In the genomic region with DNA sequence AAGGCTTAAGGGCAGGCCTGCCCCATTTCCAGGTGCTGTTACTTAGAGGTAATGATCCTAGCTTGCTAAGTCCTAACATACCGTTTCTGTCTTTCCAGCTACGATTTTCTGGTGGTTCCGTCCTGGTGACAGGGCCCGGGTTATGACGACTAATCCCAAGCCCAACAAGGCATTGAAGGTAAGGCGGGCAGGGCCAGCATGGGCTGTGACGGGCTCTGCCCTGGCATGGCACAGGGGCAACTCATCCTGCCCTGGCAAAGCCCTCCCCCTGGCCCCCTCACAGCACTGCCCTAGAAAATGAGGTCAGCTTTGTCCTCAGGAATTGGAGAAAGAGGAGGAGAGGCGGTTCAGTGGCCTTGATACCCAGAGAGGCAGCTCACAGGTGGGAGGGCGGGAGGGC, we compare ENCODE assay signal across 18 mouse cellular contexts. TPM values are rescaled to one million over a fixed set of nuclear protein-coding genes. Genes with fewer than 3 reads are reported as not detected.
DNase-seq lines count a peak whose midpoint lies in the region; ATAC-seq and TF ChIP-seq lines count a peak whose summit lies in the region.
"Had no signal": no experiment of that assay in that cellular context is flagged by ENCODE, and none has a peak within 500 bp of the region (broad histone marks: within the 10 kb centered on the region; RNA-seq: fewer than 3 reads in every experiment).

No protein-coding gene starts in this region.

- no peak for DNase-seq in forebrain, embryonic 10.5 days (ENCODE audit: extremely low spot score, low spot score)
- DNase-seq in forebrain, embryonic 11.5 days (ENCODE audit: low spot score), result no peak
- DNase-seq in hindbrain, embryonic 10.5 days (ENCODE audit: low spot score), result no peak
- no peak for DNase-seq in hindbrain, embryonic 11.5 days (ENCODE audit: low spot score)
- no peak for DNase-seq in hindbrain, embryonic 14.5 days (ENCODE audit: low spot score)
- DNase-seq in midbrain, postnatal 0 days (ENCODE audit: low spot score), result no peak
- DNase-seq in cerebellum, adult 11 months, result no peak
- DNase-seq: adrenal gland, adult 8-10 months; cerebellum, postnatal 25 days; kidney, adult 2 months; lung, postnatal 36 days; spleen, adult 18-20 months; thymus, postnatal 4 days had no signal

- H3K36me3 ChIP-seq in forebrain, embryonic 10.5 days (replicated peaks), result peaks cover 28% of the 10 kb centered on the region
- no peaks in the 10 kb centered on the region for H3K36me3 ChIP-seq in forebrain, embryonic 11.5 days (ENCODE audit: control insufficient read depth, insufficient read depth, low read length)
- peaks cover 28% of the 10 kb centered on the region for H3K36me3 ChIP-seq in hindbrain, embryonic 10.5 days
- H3K36me3 ChIP-seq in hindbrain, embryonic 11.5 days (ENCODE audit: control insufficient read depth, insufficient read depth, low read length), result 0 out of 2 replicates have a peak, but pooled peaks cover 3% of the 10 kb centered on the region
- peaks cover 30% of the 10 kb centered on the region for H3K36me3 ChIP-seq in hindbrain, embryonic 14.5 days (replicated peaks; ENCODE audit: control insufficient read depth, insufficient read depth)
- peaks cover 12% of the 10 kb centered on the region for H3K36me3 ChIP-seq in midbrain, postnatal 0 days (ENCODE audit: insufficient read depth, low read length)
- H3K36me3 ChIP-seq in intestine, embryonic 16.5 days (ENCODE audit: control insufficient read depth, insufficient read depth, low read length), result peaks cover 12% of the 10 kb centered on the region; the same call in 1 of the 2 replicates

- no peak overlapping the region for H3K4me2 ChIP-seq in forebrain, embryonic 11.5 days (ENCODE audit: low read depth, low read length, severe bottlenecking)
- no peak overlapping the region for H3K4me2 ChIP-seq in hindbrain, embryonic 11.5 days (replicated peaks; ENCODE audit: low read depth, low read length)
- H3K4me2 ChIP-seq in hindbrain, embryonic 14.5 days (replicated peaks), result peak overlapping the region; percentile 72
- H3K4me2 ChIP-seq in midbrain, postnatal 0 days (ENCODE audit: low read depth, low read length, poor library complexity, severe bottlenecking), result peak overlapping the region; percentile 81
- no peak overlapping the region for H3K4me2 ChIP-seq in intestine, embryonic 16.5 days (ENCODE audit: low read depth, low read length)
- H3K4me2 ChIP-seq: embryonic facial prominence, embryonic 12.5 days; limb, embryonic 15.5 days had no signal

- no peaks in the 10 kb centered on the region for H3K27me3 ChIP-seq in forebrain, embryonic 10.5 days (ENCODE audit: poor library complexity, severe bottlenecking)
- no peaks in the 10 kb centered on the region for H3K27me3 ChIP-seq in forebrain, embryonic 11.5 days (ENCODE audit: control insufficient read depth, insufficient read depth, low read length)
- peaks cover 54% of the 10 kb centered on the region for H3K27me3 ChIP-seq in hindbrain, embryonic 10.5 days (ENCODE audit: insufficient read depth, poor library complexity, severe bottlenecking)
- H3K27me3 ChIP-seq in hindbrain, embryonic 11.5 days (ENCODE audit: control insufficient read depth, insufficient read depth, low read length), result no peaks in the 10 kb centered on the region
- no peaks in the 10 kb centered on the region for H3K27me3 ChIP-seq in hindbrain, embryonic 14.5 days (ENCODE audit: control insufficient read depth, insufficient read depth, low read length)
- H3K27me3 ChIP-seq in midbrain, postnatal 0 days (ENCODE audit: insufficient read depth, low read length), result no peaks in the 10 kb centered on the region
- no peaks in the 10 kb centered on the region for H3K27me3 ChIP-seq in intestine, embryonic 16.5 days (replicated peaks; ENCODE audit: control insufficient read depth, insufficient read depth, low read length)
- H3K27me3 ChIP-seq: embryonic facial prominence, embryonic 12.5 days; limb, embryonic 15.5 days had no signal

- H3K4me3 ChIP-seq in forebrain, embryonic 10.5 days, result no peak overlapping the region
- no peak overlapping the region for H3K4me3 ChIP-seq in forebrain, embryonic 11.5 days (ENCODE audit: low read depth, low read length)
- H3K4me3 ChIP-seq in hindbrain, embryonic 10.5 days, result no peak overlapping the region
- H3K4me3 ChIP-seq in hindbrain, embryonic 11.5 days (ENCODE audit: low read depth, low read length), result no peak overlapping the region
- H3K4me3 ChIP-seq in hindbrain, embryonic 14.5 days (replicated peaks; ENCODE audit: low read length), result no peak overlapping the region
- H3K4me3 ChIP-seq in midbrain, postnatal 0 days (ENCODE audit: low read depth, low read length), result no peak overlapping the region
- H3K4me3 ChIP-seq in intestine, embryonic 16.5 days (ENCODE audit: low read length), result no peak overlapping the region
- H3K4me3 ChIP-seq: embryonic facial prominence, embryonic 12.5 days; limb, embryonic 15.5 days had no signal

- TF ChIP-seq CTCF in midbrain, postnatal 0 days (IDR thresholded peaks at IDR 0.05), result no peak

- 94% methylated on average over 9 of the region's 9 CpGs for WGBS in forebrain, embryonic 10.5 days
- 92% methylated on average over 9 of the region's 9 CpGs for WGBS in forebrain, embryonic 11.5 days
- WGBS in hindbrain, embryonic 10.5 days, result 89% methylated on average over 9 of the region's 9 CpGs
- WGBS in hindbrain, embryonic 11.5 days, result 92% methylated on average over 9 of the region's 9 CpGs
- 93% methylated on average over 9 of the region's 9 CpGs for WGBS in hindbrain, embryonic 14.5 days
- WGBS in midbrain, postnatal 0 days, result 89% methylated on average over 9 of the region's 9 CpGs
- WGBS in intestine, embryonic 16.5 days, result 92% methylated on average over 9 of the region's 9 CpGs

- ATAC-seq in forebrain, embryonic 11.5 days (replicated peaks; ENCODE audit: low FRiP score), result no peak
- no peak for ATAC-seq in hindbrain, embryonic 11.5 days (ENCODE audit: low FRiP score)
- ATAC-seq in hindbrain, embryonic 14.5 days (ENCODE audit: low FRiP score), result no peak
- no peak for ATAC-seq in midbrain, postnatal 0 days (ENCODE audit: low FRiP score)
- ATAC-seq in intestine, embryonic 16.5 days, result no peak

- no peak overlapping the region for H3K9ac ChIP-seq in forebrain, embryonic 11.5 days (ENCODE audit: low read length)
- no peak overlapping the region for H3K9ac ChIP-seq in hindbrain, embryonic 11.5 days (ENCODE audit: low read depth, low read length)
- H3K9ac ChIP-seq in hindbrain, embryonic 14.5 days, result peak overlapping the region; percentile 60
- H3K9ac ChIP-seq in midbrain, postnatal 0 days (replicated peaks; ENCODE audit: low read length, poor library complexity, severe bottlenecking), result no peak overlapping the region
- H3K9ac ChIP-seq in intestine, embryonic 16.5 days (ENCODE audit: low read depth, low read length), result no peak overlapping the region
- H3K9ac ChIP-seq: embryonic facial prominence, embryonic 12.5 days; limb, embryonic 15.5 days had no signal

- H3K4me1 ChIP-seq in forebrain, embryonic 10.5 days, result peaks cover 73% of the 10 kb centered on the region
- H3K4me1 ChIP-seq in forebrain, embryonic 11.5 days (replicated peaks; ENCODE audit: control insufficient read depth, insufficient read depth, low read length), result peaks cover 26% of the 10 kb centered on the region
- H3K4me1 ChIP-seq in hindbrain, embryonic 10.5 days (replicated peaks), result peaks cover 67% of the 10 kb centered on the region
- peaks cover 15% of the 10 kb centered on the region for H3K4me1 ChIP-seq in hindbrain, embryonic 11.5 days (replicated peaks; ENCODE audit: control insufficient read depth, insufficient read depth, low read length)
- H3K4me1 ChIP-seq in hindbrain, embryonic 14.5 days (replicated peaks; ENCODE audit: control insufficient read depth, insufficient read depth, low read length), result peaks cover 30% of the 10 kb centered on the region
- H3K4me1 ChIP-seq in midbrain, postnatal 0 days (ENCODE audit: insufficient read depth, low read length), result peaks cover 15% of the 10 kb centered on the region; the same call in 1 of the 2 replicates
- H3K4me1 ChIP-seq in intestine, embryonic 16.5 days (ENCODE audit: control insufficient read depth, insufficient read depth, low read length), result peaks cover 56% of the 10 kb centered on the region

- H3K9me3 ChIP-seq in forebrain, embryonic 10.5 days, result no peaks in the 10 kb centered on the region
- H3K9me3 ChIP-seq in forebrain, embryonic 11.5 days (ENCODE audit: control insufficient read depth, low read length), result no peaks in the 10 kb centered on the region
- H3K9me3 ChIP-seq in hindbrain, embryonic 10.5 days, result no peaks in the 10 kb centered on the region
- no peaks in the 10 kb centered on the region for H3K9me3 ChIP-seq in hindbrain, embryonic 11.5 days (ENCODE audit: control insufficient read depth, low read length)
- no peaks in the 10 kb centered on the region for H3K9me3 ChIP-seq in hindbrain, embryonic 14.5 days (ENCODE audit: control insufficient read depth, low read length)
- H3K9me3 ChIP-seq in midbrain, postnatal 0 days (ENCODE audit: low read length), result no peaks in the 10 kb centered on the region
- no peaks in the 10 kb centered on the region for H3K9me3 ChIP-seq in intestine, embryonic 16.5 days (ENCODE audit: control insufficient read depth, low read length)
- H3K9me3 ChIP-seq: embryonic facial prominence, embryonic 12.5 days; limb, embryonic 15.5 days had no signal

- peak overlapping the region; percentile 42; the same call in 1 of the 2 replicates for H3K27ac ChIP-seq in forebrain, embryonic 10.5 days
- H3K27ac ChIP-seq in forebrain, embryonic 11.5 days (ENCODE audit: low read depth, low read length), result no peak overlapping the region
- H3K27ac ChIP-seq in hindbrain, embryonic 10.5 days, result peak overlapping the region; percentile 88; the same call in 1 of the 2 replicates
- H3K27ac ChIP-seq in hindbrain, embryonic 11.5 days (ENCODE audit: low read depth, low read length), result no peak overlapping the region
- peak overlapping the region; percentile 94 for H3K27ac ChIP-seq in hindbrain, embryonic 14.5 days
- H3K27ac ChIP-seq in midbrain, postnatal 0 days (ENCODE audit: low read depth, low read length), result no peak overlapping the region
- no peak overlapping the region for H3K27ac ChIP-seq in intestine, embryonic 16.5 days (ENCODE audit: low read length)
- H3K27ac ChIP-seq: embryonic facial prominence, embryonic 12.5 days had no signal

RNA-seq across cellular contexts. Expression of a gene that starts 7.7 kb away (rescaled TPM):
- polyA plus RNA-seq in forebrain, embryonic 10.5 days (2016; fragmentation: Nextera tagmentation; extraction: Ambion mirVana), result 9.8 and 10.1 TPM in 2 replicates
- polyA plus RNA-seq in forebrain, embryonic 11.5 days (2014; fragmentation: Nextera tagmentation; extraction: Ambion mirVana), result 7.5 and 8.3 TPM in 2 replicates
- 9.9 and 10.1 TPM in 2 replicates for polyA plus RNA-seq in hindbrain, embryonic 10.5 days (2016; fragmentation: Nextera tagmentation; extraction: Ambion mirVana)
- 5.2 and 6.3 TPM in 2 replicates for polyA plus RNA-seq in hindbrain, embryonic 11.5 days (2014; fragmentation: Nextera tagmentation; extraction: Ambion mirVana)
- polyA plus RNA-seq in hindbrain, embryonic 14.5 days (2014; fragmentation: Nextera tagmentation; extraction: Ambion mirVana), result 7.1 and 7.8 TPM in 2 replicates
- 15.2 and 17.8 TPM in 2 replicates for total RNA-seq in midbrain, postnatal 0 days (2014; rRNA removed)
- polyA plus RNA-seq in midbrain, postnatal 0 days (2015; fragmentation: Nextera tagmentation; extraction: Ambion mirVana), result 8.7 and 9.3 TPM in 2 replicates
- polyA plus RNA-seq in intestine, embryonic 16.5 days (2015; fragmentation: Nextera tagmentation; extraction: Ambion mirVana), result 25.0 and 25.2 TPM in 2 replicates

RNA-seq across cellular contexts. Expression of a gene that starts 20.7 kb away (rescaled TPM):
- polyA plus RNA-seq in forebrain, embryonic 10.5 days (2016; fragmentation: Nextera tagmentation; extraction: Ambion mirVana), result 1.4 and 1.8 TPM in 2 replicates
- polyA plus RNA-seq in forebrain, embryonic 11.5 days (2014; fragmentation: Nextera tagmentation; extraction: Ambion mirVana), result 1.1 TPM in 2 replicates
- polyA plus RNA-seq in hindbrain, embryonic 10.5 days (2016; fragmentation: Nextera tagmentation; extraction: Ambion mirVana), result 1.5 and 1.8 TPM in 2 replicates
- polyA plus RNA-seq in hindbrain, embryonic 11.5 days (2014; fragmentation: Nextera tagmentation; extraction: Ambion mirVana), result 1.1 and 1.2 TPM in 2 replicates
- polyA plus RNA-seq in hindbrain, embryonic 14.5 days (2014; fragmentation: Nextera tagmentation; extraction: Ambion mirVana), result 0.08 TPM in 1 of 2 replicates, not detected in the other
- total RNA-seq in midbrain, postnatal 0 days (2014; rRNA removed), result 0.05 TPM in 1 of 2 replicates, not detected in the other
- polyA plus RNA-seq in midbrain, postnatal 0 days (2015; fragmentation: Nextera tagmentation; extraction: Ambion mirVana), result 0.16 and 0.29 TPM in 2 replicates
- 120 and 151 TPM in 2 replicates for polyA plus RNA-seq in intestine, embryonic 16.5 days (2015; fragmentation: Nextera tagmentation; extraction: Ambion mirVana)

RNA-seq across cellular contexts. Expression of a gene that starts 23.6 kb away (rescaled TPM):
- polyA plus RNA-seq in forebrain, embryonic 10.5 days (2016; fragmentation: Nextera tagmentation; extraction: Ambion mirVana), result 41.0 and 43.2 TPM in 2 replicates
- polyA plus RNA-seq in forebrain, embryonic 11.5 days (2014; fragmentation: Nextera tagmentation; extraction: Ambion mirVana), result 40.5 and 42.0 TPM in 2 replicates
- 34.8 and 39.0 TPM in 2 replicates for polyA plus RNA-seq in hindbrain, embryonic 10.5 days (2016; fragmentation: Nextera tagmentation; extraction: Ambion mirVana)
- polyA plus RNA-seq in hindbrain, embryonic 11.5 days (2014; fragmentation: Nextera tagmentation; extraction: Ambion mirVana), result 26.3 and 28.3 TPM in 2 replicates
- 37.2 and 37.6 TPM in 2 replicates for polyA plus RNA-seq in hindbrain, embryonic 14.5 days (2014; fragmentation: Nextera tagmentation; extraction: Ambion mirVana)
- total RNA-seq in midbrain, postnatal 0 days (2014; rRNA removed), result 129 and 130 TPM in 2 replicates
- 27.1 and 29.1 TPM in 2 replicates for polyA plus RNA-seq in midbrain, postnatal 0 days (2015; fragmentation: Nextera tagmentation; extraction: Ambion mirVana)
- 18.8 and 18.9 TPM in 2 replicates for polyA plus RNA-seq in intestine, embryonic 16.5 days (2015; fragmentation: Nextera tagmentation; extraction: Ambion mirVana)

RNA-seq across cellular contexts. Expression of a gene that starts 27.2 kb away (rescaled TPM):
- 0.31 TPM in 1 of 2 replicates, not detected in the other for polyA plus RNA-seq in forebrain, embryonic 10.5 days (2016; fragmentation: Nextera tagmentation; extraction: Ambion mirVana)
- 0.27 TPM in 1 of 2 replicates, not detected in the other for polyA plus RNA-seq in forebrain, embryonic 11.5 days (2014; fragmentation: Nextera tagmentation; extraction: Ambion mirVana)
- polyA plus RNA-seq in hindbrain, embryonic 10.5 days (2016; fragmentation: Nextera tagmentation; extraction: Ambion mirVana), result not detected in 2 replicates
- not detected in 2 replicates for polyA plus RNA-seq in hindbrain, embryonic 11.5 days (2014; fragmentation: Nextera tagmentation; extraction: Ambion mirVana)
- 0.29 and 0.31 TPM in 2 replicates for polyA plus RNA-seq in hindbrain, embryonic 14.5 days (2014; fragmentation: Nextera tagmentation; extraction: Ambion mirVana)
- 1.3 TPM in 1 of 2 replicates, not detected in the other for total RNA-seq in midbrain, postnatal 0 days (2014; rRNA removed)
- polyA plus RNA-seq in midbrain, postnatal 0 days (2015; fragmentation: Nextera tagmentation; extraction: Ambion mirVana), result not detected in 2 replicates
- polyA plus RNA-seq in intestine, embryonic 16.5 days (2015; fragmentation: Nextera tagmentation; extraction: Ambion mirVana), result not detected in 2 replicates
- total RNA-seq: adrenal gland, adult 8-10 months; gastrocnemius, postnatal 4 days; left cerebral cortex, adult 8-10 months had no signal
- polyA plus RNA-seq: embryonic facial prominence, embryonic 12.5 days; kidney, adult 2 months; limb, embryonic 15.5 days had no signal

RNA-seq across cellular contexts. Expression of a gene that starts 27.6 kb away (rescaled TPM):
- polyA plus RNA-seq in forebrain, embryonic 10.5 days (2016; fragmentation: Nextera tagmentation; extraction: Ambion mirVana), result 99.7 and 103 TPM in 2 replicates
- polyA plus RNA-seq in forebrain, embryonic 11.5 days (2014; fragmentation: Nextera tagmentation; extraction: Ambion mirVana), result 75.4 and 76.3 TPM in 2 replicates
- 97.5 and 97.7 TPM in 2 replicates for polyA plus RNA-seq in hindbrain, embryonic 10.5 days (2016; fragmentation: Nextera tagmentation; extraction: Ambion mirVana)
- 74.5 and 77.3 TPM in 2 replicates for polyA plus RNA-seq in hindbrain, embryonic 11.5 days (2014; fragmentation: Nextera tagmentation; extraction: Ambion mirVana)
- 63.6 and 67.5 TPM in 2 replicates for polyA plus RNA-seq in hindbrain, embryonic 14.5 days (2014; fragmentation: Nextera tagmentation; extraction: Ambion mirVana)
- 20.4 and 28.7 TPM in 2 replicates for total RNA-seq in midbrain, postnatal 0 days (2014; rRNA removed)
- 61.0 and 65.9 TPM in 2 replicates for polyA plus RNA-seq in midbrain, postnatal 0 days (2015; fragmentation: Nextera tagmentation; extraction: Ambion mirVana)
- polyA plus RNA-seq in intestine, embryonic 16.5 days (2015; fragmentation: Nextera tagmentation; extraction: Ambion mirVana), result 67.6 and 80.3 TPM in 2 replicates

Comparison
In these comparisons a context has a peak if more than half of its experiments do, and no peak if none do; other contexts are left out.
1. H3K27ac ChIP-seq: peak in forebrain, embryonic 10.5 days (single experiment), hindbrain, embryonic 10.5 days (single experiment) and hindbrain, embryonic 14.5 days (single experiment); none in forebrain, embryonic 11.5 days (single experiment), hindbrain, embryonic 11.5 days (single experiment), midbrain, postnatal 0 days (single experiment) and intestine, embryonic 16.5 days (single experiment).
2. H3K4me2 ChIP-seq: peak in hindbrain, embryonic 14.5 days (single experiment) and midbrain, postnatal 0 days (single experiment); none in forebrain, embryonic 11.5 days (single experiment), hindbrain, embryonic 11.5 days (single experiment) and intestine, embryonic 16.5 days (single experiment).
3. RNA of a gene that starts 20.7 kb away (polyA plus RNA-seq): 120 to 151 TPM in intestine, embryonic 16.5 days; 1.5 to 1.8 TPM in hindbrain, embryonic 10.5 days, 1.4 to 1.8 TPM in forebrain, embryonic 10.5 days, 1.1 TPM in forebrain, embryonic 11.5 days, 1.1 to 1.2 TPM in hindbrain, embryonic 11.5 days, 0.16 to 0.29 TPM in midbrain, postnatal 0 days and 0.08 TPM in hindbrain, embryonic 14.5 days; every median in the first group is over 10 times any median in the second.